Mouse (Mus musculus): ENCODE measurements around the gene Camta1.

Gene Camta1

DNA sequence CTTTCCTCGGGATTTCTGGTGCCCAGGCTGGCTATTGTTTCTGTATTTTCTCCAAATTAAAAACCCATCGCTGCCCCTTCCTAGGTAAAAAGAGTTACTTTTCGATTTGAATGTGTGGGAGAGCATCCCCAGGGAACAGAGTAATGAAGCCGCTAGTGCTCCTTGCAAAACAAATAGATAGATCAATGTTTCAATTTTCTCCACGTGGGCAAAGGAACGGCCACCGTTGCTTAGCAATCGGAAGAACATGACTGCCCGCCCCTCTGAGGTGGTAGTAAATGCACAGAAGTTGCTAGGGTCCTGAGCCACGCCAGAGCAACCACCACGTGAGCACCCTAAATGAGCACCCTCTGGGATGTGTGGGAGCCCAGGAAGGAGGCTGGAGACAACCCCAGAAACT lies 648.2 kb downstream of the Camta1 start:
- no peak for DNase-seq (ENCODE audit: extremely low spot score)

DNA sequence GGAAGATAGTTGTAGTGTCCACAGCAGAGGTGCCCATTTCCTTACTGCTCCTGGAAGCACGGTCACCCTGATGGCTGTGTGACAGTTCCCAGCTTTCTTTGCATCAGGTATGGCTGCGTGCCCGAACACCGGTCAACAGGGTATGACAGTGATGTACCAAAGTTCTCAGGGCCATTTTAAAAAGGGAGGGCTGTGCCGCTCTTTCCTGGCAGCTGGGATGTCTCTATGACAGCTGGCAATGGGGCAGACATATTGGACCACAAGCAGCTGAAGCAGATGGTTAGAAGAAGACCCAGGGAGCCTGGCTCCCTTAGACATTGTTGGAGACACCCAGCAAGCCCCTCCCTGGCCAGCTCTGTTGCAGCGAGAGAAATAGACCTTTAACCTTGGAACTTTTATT lies 649.7 kb downstream of the Camta1 start:
- no peak for DNase-seq (ENCODE audit: extremely low spot score)

DNA sequence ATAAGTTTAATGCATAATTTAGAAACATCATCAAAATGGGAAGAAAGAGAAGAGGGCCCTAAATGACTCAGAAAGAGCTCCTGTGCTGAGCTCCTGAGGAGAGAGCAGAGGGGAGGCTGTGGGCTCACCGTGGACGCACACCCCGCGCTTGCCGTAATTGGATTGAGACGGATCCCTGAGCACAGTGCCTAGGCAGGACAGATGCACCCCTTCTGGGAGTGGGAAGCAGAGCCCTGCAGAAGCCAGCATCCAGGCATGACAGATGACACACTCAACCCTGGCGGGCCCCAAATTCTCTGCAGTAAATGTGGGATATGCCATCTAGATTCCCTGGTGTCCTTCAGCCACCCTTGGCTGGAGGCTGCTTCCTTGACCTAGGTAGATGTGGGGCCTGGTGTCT lies 654.1 kb downstream of the Camta1 start:
- no peak for DNase-seq (ENCODE audit: extremely low spot score)

DNA sequence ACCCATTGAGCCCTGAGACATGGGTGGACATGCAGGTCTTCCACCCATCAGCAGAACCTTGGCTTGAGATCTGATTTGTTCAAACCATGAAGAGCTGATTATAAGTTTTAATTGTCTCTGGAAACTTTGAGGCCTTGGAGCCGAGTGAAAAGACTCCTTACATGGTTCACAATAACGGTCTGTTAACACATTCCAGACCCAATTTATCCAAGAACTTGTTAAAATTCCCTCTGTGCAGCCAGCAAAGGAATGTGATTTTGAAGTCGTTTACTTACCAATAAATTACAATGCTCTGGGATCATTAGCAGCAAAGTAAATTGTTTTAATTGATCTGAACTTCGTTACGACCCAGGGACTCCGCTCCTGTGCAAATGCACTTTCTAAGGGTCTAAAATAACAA lies 658.8 kb downstream of the Camta1 start:
- no peak for DNase-seq (ENCODE audit: extremely low spot score)

DNA sequence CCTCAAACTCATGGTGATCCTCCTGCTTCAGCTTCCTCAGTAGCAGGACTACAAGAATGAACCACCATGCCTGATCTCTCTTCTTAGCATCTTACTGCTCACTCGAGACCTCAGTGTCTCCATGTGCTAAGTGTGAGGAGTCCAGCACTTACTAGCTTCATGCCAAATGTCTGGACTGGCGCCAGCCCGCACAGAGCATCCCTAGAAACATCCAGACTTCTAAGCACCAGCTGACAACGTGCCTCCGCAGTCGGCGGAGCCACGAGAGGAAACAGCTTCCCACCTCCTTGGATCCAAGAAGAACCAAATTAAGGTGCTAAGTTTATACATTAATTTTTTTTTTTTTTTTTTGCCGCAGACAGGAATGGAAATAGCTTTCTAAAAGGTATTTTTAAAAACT lies 661.4 kb downstream of the Camta1 start:
- DNase-seq (ENCODE audit: extremely low spot score) = no peak

DNA sequence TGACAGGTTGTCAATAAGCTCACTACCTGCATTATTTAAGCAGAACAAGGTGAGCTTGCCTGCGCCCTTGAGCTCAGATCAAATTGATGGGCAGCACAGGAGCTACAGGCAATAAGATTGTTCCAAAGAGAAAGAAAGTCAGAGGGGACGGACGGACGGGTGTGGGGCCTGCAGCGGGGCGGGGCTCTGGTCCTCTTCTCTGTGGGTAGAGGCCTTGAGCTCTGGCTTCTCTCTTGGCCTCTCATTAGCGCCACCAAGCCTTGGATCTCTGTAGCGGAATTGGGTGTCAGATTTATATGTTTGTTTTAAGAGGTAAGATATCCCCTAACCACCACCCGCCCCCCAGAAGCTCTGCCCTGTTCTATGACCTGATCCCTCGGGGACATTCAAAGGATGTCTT lies 666.5 kb downstream of the Camta1 start:
- no peak for DNase-seq (ENCODE audit: extremely low spot score)

DNA sequence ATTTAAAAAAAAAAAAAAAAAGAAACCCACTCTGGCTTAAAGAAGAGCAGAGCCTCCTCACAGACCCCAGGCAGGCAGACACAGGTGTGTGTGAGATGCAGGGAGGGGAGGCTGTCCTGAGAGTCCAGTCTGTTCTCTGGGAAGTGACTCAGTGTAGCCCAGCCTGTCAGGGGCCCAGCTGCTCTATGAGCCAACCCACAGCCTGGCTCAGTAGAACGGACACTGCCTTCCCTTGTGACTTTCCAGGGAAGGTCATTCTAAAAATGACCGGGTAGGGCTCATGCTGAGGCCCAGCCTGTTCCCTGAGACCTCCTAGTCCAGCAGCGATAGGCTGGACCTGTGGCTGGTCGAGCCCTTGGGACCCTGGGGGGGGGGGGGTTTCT lies 667.0 kb downstream of the Camta1 start:
- no peak for DNase-seq (ENCODE audit: extremely low spot score)

DNA sequence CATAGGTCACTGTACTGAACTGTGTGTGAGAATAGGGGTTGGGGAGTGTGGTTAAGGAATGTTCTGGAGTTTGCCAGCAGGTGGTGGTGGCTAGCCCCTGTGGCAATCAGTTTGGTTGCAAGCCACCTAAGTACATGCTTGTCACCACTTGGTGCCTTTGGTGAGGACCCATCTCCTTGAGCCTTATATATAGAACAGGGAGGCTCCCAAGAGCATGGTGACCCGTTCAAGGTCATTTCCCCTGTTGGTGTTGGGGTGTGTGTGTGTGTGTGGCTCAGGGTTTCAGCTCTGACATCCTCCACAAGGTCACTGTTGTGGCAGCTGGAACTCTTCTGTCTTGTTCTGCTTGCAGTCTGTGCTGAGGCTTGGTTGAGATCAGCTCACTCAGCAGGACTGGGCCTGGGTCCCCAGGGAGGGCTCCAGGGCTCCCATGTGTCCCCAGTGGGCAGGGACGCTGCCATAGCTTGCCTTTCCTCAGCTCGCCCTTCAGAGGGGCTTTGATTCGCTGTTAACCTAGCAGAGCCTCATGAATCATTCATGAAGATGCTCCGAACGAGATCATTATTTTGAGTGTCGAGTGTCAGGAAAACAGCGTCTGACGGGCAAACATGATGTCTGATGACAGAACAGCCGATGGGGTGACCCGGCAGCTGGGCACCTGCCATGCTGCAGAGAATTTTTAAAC lies 667.5 kb downstream of the Camta1 start:
- no peak for DNase-seq (ENCODE audit: extremely low spot score)

DNA sequence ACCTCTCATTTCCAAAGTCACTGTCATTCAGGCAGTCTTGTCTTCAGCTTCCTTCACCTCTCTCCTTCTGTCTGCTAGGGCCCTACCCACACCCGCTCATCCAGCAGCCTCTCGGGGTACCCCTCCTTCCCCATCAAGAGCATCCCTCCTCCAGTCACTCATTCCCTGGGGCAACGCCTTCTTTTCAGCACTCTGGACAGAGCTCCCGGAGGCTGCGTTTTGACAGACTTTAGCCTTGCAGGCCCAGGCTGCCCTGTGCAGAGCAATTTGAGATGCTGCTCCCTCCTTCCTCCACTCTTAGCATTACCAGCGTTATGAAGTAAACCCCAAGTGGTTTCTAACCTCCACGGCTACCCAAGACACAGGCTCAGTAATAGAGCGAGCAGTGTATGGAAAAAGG lies 675.2 kb downstream of the Camta1 start:
- DNase-seq (ENCODE audit: extremely low spot score) = peak; percentile 80

DNA sequence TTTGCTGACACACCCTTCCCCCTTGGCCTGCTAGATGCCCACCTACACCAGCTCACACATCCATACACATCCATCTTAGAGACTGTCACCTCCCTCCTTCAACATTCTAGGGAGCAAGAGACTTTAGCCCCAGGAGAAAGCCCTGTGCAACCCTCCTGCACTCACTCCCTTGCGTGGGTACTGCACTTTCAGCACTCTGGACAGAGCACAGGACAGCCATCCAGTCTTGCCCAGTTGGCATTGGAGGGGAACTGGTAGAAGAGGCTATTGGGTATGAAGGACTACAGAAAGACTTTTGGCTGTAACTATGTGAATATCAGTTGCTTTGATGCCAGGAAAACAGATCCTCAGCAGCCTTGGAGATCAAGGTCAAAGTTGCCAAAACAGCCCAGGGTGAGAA lies 675.9 kb downstream of the Camta1 start:
- peak; percentile 27 for DNase-seq (ENCODE audit: extremely low spot score)

DNA sequence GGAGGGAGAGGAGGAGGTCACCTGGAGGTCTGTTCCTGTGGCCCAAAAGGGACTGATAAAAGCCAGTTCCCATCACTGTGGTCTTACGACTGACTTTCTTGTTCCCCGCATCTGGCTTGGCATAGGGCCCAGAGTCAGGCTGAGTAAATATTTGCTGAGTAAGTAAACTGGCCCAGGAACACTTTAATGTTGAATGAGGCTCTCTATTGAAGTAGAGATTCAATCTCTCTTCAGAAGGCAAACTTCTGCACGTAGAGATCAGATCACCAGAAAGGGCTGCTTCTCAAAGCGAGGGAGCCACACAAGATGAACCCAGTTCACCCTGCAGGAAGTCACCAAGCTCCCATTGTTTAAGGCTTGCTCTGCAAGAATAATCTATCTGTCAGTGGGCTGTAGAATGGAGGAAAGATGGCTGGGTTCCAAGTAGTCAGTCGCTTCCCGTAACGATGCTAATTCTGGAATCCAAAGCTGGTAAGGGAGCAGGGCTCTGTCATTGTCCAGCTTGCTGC lies 681.2 kb downstream of the Camta1 start:
- no peak for DNase-seq (ENCODE audit: extremely low spot score)

DNA sequence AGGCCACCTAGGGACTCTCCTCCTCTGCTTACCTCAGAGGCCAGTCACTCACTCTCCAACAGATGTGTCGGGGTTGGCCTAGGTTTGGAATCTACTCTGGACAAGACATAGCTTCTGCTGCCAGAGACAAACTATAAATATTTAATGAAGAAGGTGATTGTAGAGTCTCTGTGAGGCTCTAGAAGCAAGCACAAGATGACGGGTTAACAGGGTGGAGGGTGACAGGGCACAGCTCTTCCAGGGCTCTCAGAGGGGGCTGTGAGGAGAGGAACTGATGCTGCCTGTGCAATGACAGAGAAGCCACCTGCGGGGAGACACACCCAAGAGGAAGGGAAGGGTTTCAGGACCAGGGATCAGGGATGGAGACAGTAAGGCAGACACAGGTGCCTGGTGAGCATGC lies 682.0 kb downstream of the Camta1 start:
- no peak for DNase-seq (ENCODE audit: extremely low spot score)

DNA sequence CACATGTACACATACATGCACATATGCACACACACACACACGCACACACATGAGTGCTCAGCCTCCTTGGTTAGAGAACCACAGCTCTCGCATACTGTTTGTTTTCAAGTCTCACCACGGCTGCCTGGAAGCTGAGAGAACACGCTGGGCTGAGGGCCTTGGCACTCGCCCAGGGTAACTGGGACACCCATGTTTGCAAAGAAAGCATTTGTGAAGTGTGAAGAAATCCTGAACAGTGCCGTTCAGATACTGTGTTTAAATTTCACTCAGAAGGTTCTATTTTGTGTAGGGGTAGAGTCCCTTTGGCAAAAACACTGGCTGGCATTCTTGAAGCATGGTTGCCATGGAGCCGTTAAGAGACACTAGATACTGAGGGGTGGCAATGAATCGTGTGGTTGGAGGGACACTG lies 682.7 kb downstream of the Camta1 start:
- DNase-seq (ENCODE audit: extremely low spot score) = no peak

DNA sequence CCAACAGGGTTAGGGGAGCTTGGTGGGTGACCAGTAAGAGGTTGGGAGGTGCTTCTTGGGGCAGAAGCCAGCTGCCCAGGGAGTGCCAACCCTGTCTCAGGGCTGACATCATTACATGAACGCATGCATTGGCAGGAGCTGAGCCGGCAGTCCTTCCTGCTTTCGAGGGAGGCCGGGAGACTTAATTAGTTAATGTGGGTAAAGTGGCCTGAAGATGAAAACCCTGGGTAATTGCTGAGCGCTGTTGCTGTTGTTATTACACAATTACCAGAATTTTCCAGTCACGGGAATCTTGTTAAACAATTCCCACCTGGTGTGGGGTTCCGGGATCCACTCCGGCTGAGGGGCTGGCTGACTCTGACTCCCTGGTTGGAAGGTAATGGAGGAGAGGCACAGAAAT lies 689.1 kb downstream of the Camta1 start:
- DNase-seq (ENCODE audit: extremely low spot score) = no peak

DNA sequence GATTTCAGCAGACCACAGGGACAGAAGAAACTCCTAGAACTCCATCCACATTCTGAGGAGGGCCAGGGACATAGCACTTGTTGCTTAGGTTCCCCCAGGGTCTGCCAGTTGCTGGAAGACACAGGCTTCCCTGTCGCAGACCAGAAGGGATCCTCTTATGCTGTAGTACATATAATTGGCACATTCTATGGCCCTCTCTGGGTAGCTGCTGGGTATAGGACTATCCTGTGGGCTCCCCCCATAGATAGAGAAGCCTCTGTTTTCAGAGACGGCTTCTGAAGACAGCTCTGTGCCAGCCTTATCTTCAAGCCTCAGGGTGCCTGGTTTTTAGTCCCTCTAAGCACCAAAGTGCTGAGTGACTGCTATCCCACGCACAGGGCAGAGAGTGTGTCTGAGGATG lies 690.6 kb downstream of the Camta1 start:
- DNase-seq (ENCODE audit: extremely low spot score) = no peak

DNA sequence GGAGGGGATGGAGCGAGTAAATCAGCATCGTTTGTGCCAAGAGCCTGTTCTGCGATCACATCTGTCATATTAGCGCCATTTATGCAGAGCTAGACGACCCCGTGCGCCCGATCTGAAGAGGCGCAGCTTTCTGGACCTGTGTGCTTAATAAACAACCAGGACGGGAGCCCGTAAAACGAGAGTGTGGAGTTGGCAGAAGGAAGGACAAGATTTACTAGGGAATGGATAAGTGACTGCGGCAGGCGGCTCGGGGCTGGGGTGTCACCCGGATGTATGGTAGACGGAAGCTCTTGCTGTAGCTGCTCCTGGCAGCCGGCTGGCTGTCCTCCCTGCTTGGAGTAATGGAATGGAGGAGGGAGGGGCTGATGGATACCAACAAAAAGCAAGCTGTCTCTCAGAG lies 691.0 kb downstream of the Camta1 start:
- no peak for DNase-seq (ENCODE audit: extremely low spot score)

DNA sequence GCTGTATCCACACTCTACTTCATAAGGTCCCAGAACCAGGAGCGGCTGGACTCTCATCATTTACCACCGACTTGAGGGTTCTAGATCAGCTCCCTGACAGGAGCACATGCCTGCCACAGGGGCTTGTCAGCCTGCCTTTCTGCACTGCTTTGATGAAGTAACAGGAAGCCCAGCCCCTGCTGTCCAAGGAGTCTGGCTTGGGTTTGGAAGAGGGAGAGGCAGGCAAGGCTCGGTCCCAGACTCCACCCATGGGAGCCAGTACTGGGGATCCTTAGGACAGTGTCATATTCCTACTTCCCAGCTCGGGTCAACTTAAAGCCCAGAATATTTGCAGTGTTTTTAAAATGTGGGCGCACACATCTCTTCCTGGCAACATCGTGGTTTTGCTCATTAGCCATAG lies 694.7 kb downstream of the Camta1 start:
- DNase-seq (ENCODE audit: extremely low spot score) = no peak

DNA sequence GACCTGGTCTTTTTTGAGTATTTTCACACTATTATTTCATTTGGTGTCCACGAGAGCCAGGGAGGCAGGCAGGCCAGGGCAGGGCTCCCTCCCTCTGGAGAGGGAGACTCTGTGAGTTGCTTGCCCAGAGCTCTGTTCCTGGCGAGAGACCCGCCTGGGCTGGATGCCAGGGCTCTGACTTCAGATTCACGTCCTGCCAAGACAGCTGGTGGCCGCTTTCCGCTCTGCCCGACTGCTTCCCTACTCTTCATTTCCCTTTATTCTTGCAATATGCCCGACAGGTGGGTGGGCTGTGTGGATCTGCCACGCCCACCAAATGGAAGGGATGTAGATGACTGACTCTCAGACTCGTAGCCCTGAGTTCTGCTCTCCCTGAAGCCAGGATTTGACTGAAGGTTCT lies 696.1 kb downstream of the Camta1 start:
- no peak for DNase-seq (ENCODE audit: extremely low spot score)

DNA sequence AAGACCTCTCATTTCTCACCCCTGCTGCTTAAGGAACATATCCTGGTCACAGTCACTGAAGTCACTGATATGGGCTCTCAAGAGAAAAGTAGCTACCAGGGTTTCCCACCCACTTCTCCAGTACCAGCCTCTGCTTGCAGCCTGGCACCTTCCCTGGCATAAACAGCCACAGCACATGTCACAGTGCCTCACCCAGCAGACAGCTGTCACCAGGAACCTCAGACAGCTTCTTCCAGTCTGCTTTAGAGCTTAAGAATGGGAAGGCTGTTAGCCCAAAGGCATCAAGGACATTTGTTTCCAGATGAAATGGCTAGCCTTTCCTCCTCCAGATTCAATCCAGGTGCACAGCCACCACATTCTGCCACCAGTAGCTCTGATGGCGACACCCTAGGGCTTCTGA lies 697.4 kb downstream of the Camta1 start:
- DNase-seq (ENCODE audit: extremely low spot score) = no peak

DNA sequence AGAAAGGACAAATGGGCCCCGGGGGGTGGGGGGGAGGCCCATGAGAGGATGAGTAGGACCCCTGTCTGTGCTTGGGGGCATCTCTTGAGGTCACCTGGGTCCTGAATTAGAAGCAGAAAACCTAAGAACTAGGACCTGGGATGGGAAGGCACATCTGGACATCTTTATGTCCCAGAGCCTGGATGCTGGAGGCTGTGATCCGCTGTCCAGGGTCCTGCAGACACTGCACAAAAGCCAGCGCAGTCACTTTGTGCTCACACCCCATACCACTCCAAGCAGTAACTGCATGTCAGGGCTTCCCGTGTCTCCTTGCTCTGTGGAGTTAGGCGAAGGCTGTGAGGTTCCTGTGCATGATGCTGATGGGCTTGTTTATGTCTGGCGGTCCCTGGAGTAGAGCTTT lies 699.8 kb downstream of the Camta1 start:
- no peak for DNase-seq (ENCODE audit: extremely low spot score)

DNA sequence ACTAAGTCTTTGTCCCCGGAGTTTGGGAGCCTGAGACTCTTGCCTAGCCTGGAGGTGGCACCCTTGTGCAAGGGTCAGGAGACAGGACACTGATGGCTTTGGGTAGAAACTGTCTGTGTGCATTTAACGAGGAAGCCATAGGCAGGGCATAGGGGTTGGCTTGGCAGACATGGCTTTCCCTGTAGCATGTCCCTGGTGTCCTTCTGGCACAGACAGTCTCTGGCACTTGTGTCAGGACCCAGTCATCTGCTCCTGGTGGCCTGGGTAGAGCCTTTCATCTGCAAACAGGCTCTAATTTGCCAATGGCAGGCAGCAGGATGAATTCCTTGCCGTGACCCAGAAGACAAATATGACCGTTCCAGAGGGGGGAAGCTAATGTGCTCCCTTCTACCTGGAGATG lies 700.7 kb downstream of the Camta1 start:
- no peak for DNase-seq (ENCODE audit: extremely low spot score)

DNA sequence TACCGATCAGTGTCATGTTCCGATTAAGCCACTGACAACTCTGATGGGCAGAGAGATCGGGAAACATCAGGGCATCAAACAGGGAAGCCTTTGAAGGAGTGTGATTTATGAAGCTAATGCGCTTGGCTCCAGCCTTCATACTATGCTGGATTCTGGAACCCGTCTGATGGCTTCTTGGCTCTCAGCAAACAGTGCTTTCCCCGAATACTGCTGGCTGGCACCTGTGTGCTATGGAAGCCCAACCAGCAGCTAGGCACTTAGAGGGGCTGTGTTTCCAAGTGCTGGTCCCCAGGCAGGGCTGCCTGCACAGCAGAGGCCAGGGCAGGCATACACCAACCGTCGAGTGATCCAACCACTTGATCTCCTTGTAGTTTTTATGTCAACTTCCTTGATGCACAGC lies 701.2 kb downstream of the Camta1 start:
- DNase-seq (ENCODE audit: extremely low spot score) = no peak

DNA sequence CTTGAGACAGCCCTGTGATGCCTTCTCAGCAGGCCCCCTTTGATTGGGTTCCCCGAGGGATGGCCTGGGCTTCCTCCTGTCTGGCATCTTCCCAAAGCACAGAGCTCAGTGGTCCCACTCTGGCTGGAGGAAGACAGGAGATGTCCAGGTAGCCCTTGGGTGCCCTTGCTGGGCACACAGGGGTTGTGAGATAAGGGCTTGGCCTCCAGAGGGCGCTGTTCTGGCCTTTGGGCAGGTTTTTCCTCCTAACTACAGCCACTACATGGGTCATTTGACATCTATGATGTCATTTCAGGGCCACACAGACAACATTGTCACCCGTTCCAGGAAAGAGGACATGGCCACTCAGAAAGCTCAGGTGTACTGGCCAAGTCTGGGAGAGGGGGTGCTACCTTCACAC lies 703.4 kb downstream of the Camta1 start:
- DNase-seq (ENCODE audit: extremely low spot score) = no peak

DNA sequence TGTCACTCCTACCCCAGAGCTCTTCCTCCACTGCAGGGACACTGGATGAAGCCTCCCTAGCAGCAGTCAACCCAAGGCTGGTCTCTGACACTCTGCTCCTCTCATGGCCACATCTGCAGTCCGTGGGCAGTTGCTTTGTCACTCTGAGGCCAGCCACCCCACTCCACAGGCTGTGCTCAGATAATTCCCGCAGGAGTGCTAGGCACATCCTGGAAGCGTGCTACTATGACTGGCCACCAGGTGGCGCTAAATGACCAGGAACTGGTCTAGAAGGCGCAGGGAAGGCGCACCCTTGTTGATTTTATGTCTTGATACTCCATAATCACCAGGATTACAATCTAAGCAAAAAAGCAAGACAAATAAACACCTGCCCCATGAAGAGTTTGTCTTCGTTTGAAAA lies 704.8 kb downstream of the Camta1 start:
- peak; percentile 67 for DNase-seq (ENCODE audit: extremely low spot score)

Measured in embryo, embryonic 9.5 days (tissue).